Mouse (Mus musculus) brain, embryonic 14.5 days (tissue): ENCODE results near the gene Cab39.

Experiments used
- CTCF ChIP-seq: fragments of 200-500 bp; IDR thresholded peaks from 2 replicates; pipeline ENCODE4 v1.5.1; 2012; ENCODE audit warnings: inconsistent platforms, mild to moderate bottlenecking, moderate library complexity, borderline replicate concordance; ENCODE audit not compliant: insufficient read depth, insufficient read length; ENCODE audit errors: extremely low read depth
- POLR2A ChIP-seq: fragments of 200-500 bp; IDR thresholded peaks from 2 replicates; pipeline ENCODE4 v1.6.1; 2012; ENCODE audit warnings: mild to moderate bottlenecking, inconsistent platforms, borderline replicate concordance; ENCODE audit not compliant: poor library complexity, insufficient read depth, insufficient read length, severe bottlenecking; ENCODE audit errors: extremely low read depth

DNA sequence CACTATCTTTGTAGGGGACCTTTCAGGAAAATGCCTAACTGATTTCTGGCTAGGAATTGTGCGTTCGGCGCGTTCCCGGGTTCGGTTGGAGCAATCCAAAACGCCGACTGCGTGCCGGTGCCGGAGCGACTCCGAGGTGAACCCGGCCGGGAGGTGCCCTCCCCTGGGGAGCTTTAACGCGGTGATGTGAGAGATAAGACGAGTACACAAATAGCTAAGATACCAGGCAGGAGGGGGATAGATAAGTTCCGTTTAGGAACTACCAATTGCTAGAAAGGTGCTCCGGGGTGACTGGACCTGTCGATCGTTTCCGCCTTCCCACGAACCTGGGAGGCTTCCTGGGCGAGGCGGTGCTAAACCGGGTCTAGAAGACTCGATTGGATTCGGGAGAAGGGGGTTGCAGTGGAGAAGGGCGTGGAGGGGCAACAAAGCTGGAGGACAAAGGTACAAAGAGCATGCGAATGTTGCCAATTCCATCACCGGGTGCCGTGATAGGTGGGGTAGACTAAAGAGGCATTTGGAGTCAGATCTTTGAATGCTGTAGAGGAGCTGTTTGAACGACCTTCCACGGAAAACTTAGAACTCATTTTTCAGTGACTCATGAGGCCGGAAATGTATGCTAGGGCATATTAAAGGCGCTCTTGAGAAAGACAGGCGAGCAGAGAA, 998 bp downstream of the Cab39 start:
- no peak for TF ChIP-seq POLR2A
- no peak for TF ChIP-seq CTCF
